Mouse (Mus musculus): Measurements from ENCODE around the gene Ogfrl1.

The Ogfrl1 gene

GRCm38 (mm10) chr1:23351756-23352155 is 45.8 kb downstream of the Ogfrl1 start:
- no peak for DNase-seq (ENCODE audit: low spot score)

GRCm38 (mm10) chr1:23345633-23346032 is 51.9 kb downstream of the Ogfrl1 start:
- no peak for DNase-seq (ENCODE audit: low spot score)

DNA sequence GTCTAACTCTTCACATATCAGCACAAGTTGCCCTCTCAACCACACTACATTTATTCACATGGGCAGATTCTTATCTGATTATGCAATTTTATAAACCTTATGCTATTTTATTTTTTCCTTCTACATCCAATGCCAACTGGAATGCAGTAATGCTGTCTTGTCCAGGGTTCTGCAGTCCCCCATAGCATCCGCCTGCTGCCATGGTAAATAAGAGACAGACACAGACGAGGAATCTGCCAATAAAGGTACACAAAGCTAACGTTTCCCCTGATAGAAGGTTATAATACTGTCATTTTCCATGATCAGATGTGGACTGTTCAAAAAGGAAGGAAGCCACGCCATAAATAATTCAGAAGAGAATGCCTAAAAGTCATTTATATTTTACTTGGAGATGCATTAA is 54.7 kb downstream of the Ogfrl1 start:
- no peak for DNase-seq (ENCODE audit: low spot score)

DNA sequence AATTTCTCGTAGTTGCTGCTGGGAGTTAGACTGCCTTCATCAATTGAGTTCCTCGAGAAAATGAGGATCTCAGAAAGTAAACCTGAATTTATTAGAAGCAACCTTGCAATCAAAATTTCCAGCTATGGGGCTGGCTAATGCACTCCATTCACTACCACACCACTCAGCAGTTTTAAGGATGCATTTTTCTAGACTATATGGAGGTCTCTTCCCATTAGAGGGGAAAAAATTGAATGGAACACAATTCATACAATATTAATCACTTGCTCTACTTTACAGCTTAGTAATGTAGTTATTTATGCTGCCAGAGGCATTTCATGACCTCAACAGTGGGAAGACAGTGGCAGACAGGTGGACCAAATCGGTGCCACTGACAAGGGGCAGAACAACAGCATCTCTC is 55.3 kb downstream of the Ogfrl1 start:
- no peak for DNase-seq (ENCODE audit: low spot score)

- no peak for DNase-seq (ENCODE audit: low spot score)
Observed at GRCm38 (mm10) chr1:23335726-23336363, 61.7 kb downstream of the Ogfrl1 start.

GRCm38 (mm10) chr1:23335050-23335449 is 62.5 kb downstream of the Ogfrl1 start:
- DNase-seq (ENCODE audit: low spot score): no peak

GRCm38 (mm10) chr1:23332192-23332591 is 65.4 kb downstream of the Ogfrl1 start:
- DNase-seq (ENCODE audit: low spot score): no peak

GRCm38 (mm10) chr1:23325160-23325559 is 72.4 kb downstream of the Ogfrl1 start:
- DNase-seq (ENCODE audit: low spot score): no peak

GRCm38 (mm10) chr1:23324226-23324625 is 73.3 kb downstream of the Ogfrl1 start:
- no peak for DNase-seq (ENCODE audit: low spot score)

- no peak for DNase-seq (ENCODE audit: low spot score)
Observed at GRCm38 (mm10) chr1:23323286-23323685, 74.3 kb downstream of the Ogfrl1 start.

DNA sequence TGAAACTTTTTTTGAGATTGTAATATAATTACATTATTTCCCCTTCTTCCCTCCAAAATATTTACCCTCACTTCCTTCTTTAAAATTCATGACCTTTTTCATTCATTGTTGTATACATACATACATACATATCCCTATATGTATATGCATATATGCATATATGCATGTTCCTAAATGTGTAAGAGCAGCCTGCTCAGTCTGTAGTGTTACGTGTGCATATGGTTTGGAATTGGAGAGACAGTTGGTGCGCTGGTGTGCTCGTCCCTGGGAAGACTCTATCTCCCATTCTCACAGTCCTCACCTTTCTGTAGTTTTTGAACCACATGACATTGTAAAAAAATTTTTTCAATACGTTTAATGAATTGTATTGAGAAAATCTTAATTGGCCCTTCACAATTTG is 75.4 kb downstream of the Ogfrl1 start:
- no peak for DNase-seq (ENCODE audit: low spot score)

- no peak for DNase-seq (ENCODE audit: low spot score)
Observed at GRCm38 (mm10) chr1:23321331-23321851, 76.2 kb downstream of the Ogfrl1 start.

GRCm38 (mm10) chr1:23320591-23321195 is 76.9 kb downstream of the Ogfrl1 start:
- DNase-seq (ENCODE audit: low spot score): no peak
